Mouse (Mus musculus) cerebellum, adult 2 months (tissue): ENCODE measurements around the gene Paxip1. TPM values are rescaled to one million over a fixed set of nuclear protein-coding genes. Genes with fewer than 3 reads are reported as not detected.

Experiments
- DNase-seq, 2 experiments: peaks; one replicate each; pipeline ENCODE4 v3.0.0; 2021
- H3K27ac ChIP-seq: fragments of 200-500 bp; 2 replicates; pipeline ENCODE4 v1.5.1; 2012; ENCODE audit warnings: low read length, control low read depth, inconsistent platforms; ENCODE audit not compliant: insufficient read depth
- H3K27me3 ChIP-seq: fragments of 200-500 bp; 2 replicates; pipeline ENCODE4 v1.6.1; 2012; ENCODE audit warnings: inconsistent platforms, mild to moderate bottlenecking, low read length, moderate library complexity; ENCODE audit not compliant: control insufficient read depth, insufficient read depth
- H3K4me1 ChIP-seq: fragments of 200-500 bp; 2 replicates; pipeline ENCODE4 v1.6.1; 2011; ENCODE audit warnings: low read length; ENCODE audit not compliant: control insufficient read depth, insufficient read depth
- H3K4me3 ChIP-seq: fragments of 200-500 bp; replicated peaks from 2 replicates; pipeline ENCODE3; 2011; ENCODE audit warnings: mild to moderate bottlenecking, low read depth, low read length, control low read depth; ENCODE audit not compliant: insufficient read depth
- CTCF ChIP-seq: fragments of 200-500 bp; IDR thresholded peaks from 2 replicates; pipeline ENCODE4 v1.5.1; 2011; ENCODE audit warnings: low read depth, mild to moderate bottlenecking, control low read depth, low read length, moderate library complexity, borderline replicate concordance; ENCODE audit not compliant: insufficient read depth
- POLR2A ChIP-seq: fragments of 200-500 bp; IDR thresholded peaks from 2 replicates; pipeline ENCODE4 v1.6.1; 2011; ENCODE audit warnings: low read length, control low read depth, borderline replicate concordance; ENCODE audit not compliant: insufficient read depth
- WGBS: fragments of 180-500 bp; shearing (Covaris S2); methylation state at CpG from one replicate; pipeline ENCODE4 v1.1.7; 2018; 5-methylcytosine and 5-hydroxymethylcytosine counted together
- polyA plus RNA-seq: library from polyadenylated mRNA; depleted of rRNA; stranded (reverse); fragments of >200 nt; gene quantifications from 2 replicates; pipeline ENCODE4 v1.2.3, GENCODE M21; 2012

Paxip1 gene
- polyA plus RNA-seq, 1 experiment, result 32.1 TPM

- Histone ChIP-seq H3K27me3 (no peaks in the 10 kb centered on the region), H3K27ac (no peak overlapping the region), H3K4me3 (no peak overlapping the region), H3K4me1 (peaks cover 4% of the 10 kb centered on the region; the same call in 1 of the 2 replicates)
- 55% methylated on average over 4 of the region's 4 CpGs for WGBS
- no peak for DNase-seq
- no peak for TF ChIP-seq POLR2A
- no peak for TF ChIP-seq CTCF
These were observed 25.7 kb downstream of the Paxip1 start for GRCm38 (mm10) chr5:27765780-27766179.

DNA sequence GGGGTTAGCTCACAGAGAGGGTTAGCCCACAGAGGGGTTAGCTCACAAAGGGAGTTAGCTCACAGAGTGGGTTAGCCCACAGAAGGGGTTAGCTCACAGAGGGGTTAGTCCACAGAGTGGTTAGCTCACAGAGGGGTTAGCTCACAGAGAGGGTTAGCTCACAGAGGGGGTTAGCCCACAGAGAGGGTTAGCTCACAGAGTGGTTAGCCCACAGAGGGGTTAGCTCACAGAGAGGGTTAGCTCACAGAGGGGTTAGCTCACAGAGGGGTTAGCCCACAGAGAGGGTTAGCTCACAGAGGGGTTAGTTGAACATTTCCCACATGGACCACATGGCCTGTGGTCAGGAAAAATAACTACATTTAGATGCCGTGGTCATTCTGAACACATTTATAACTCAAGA is 46.5 kb downstream of the Paxip1 start:
- TF ChIP-seq CTCF, result no peak
- TF ChIP-seq POLR2A, result no peak
- no peak for DNase-seq
- no peak overlapping the region for H3K27ac ChIP-seq
- H3K4me1 ChIP-seq, result no peaks in the 10 kb centered on the region
- 92% methylated on average over 1 of the region's 1 CpGs for WGBS
- no peaks in the 10 kb centered on the region for H3K27me3 ChIP-seq
- no peak overlapping the region for H3K4me3 ChIP-seq

GRCm38 (mm10) chr5:27739216-27739615 is 52.3 kb downstream of the Paxip1 start:
- Histone ChIP-seq H3K4me3 (no peak overlapping the region), H3K27ac (no peak overlapping the region), H3K4me1 (no peaks in the 10 kb centered on the region), H3K27me3 (no peaks in the 10 kb centered on the region)
- DNase-seq, result no peak
- no peak for TF ChIP-seq POLR2A
- TF ChIP-seq CTCF, result no peak
- WGBS, result 72% methylated on average over 6 of the region's 6 CpGs

GRCm38 (mm10) chr5:27737168-27737567 is 54.3 kb downstream of the Paxip1 start:
- no peaks in the 10 kb centered on the region; the same call in 1 of the 2 replicates for H3K4me1 ChIP-seq
- no peaks in the 10 kb centered on the region for H3K27me3 ChIP-seq
- no peak overlapping the region for H3K27ac ChIP-seq
- DNase-seq, result no peak
- H3K4me3 ChIP-seq, result no peak overlapping the region
- TF ChIP-seq CTCF, result peak; percentile 38; the same call in 1 of the 2 replicates
- TF ChIP-seq POLR2A, result no peak
- WGBS, result 19% methylated on average over 3 of the region's 3 CpGs

GRCm38 (mm10) chr5:27732288-27732868 is 59.1 kb downstream of the Paxip1 start:
- WGBS, result 39% methylated on average over 5 of the region's 5 CpGs
- peaks cover 20% of the 10 kb centered on the region for H3K4me1 ChIP-seq
- no peak for DNase-seq

DNA sequence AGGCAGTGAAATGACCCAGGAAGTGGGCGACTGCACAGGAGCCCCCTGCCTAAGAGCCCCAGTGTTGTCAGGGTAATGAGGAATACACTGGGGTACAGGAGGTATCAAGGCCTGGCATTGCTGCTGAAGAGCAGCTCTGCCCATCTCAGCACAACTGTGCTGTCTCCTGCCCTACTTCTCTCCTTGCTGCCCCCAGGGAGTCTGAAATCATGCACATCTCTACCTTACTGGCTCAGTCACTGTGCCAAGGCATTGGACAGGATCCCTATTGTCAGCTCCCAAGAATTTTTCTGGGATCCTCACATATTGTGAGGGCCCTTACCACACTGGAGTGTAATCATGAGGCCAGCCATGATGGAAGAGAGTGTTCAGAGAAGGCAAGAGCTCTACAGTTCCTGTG is 60.1 kb downstream of the Paxip1 start:
- 84% methylated on average over 1 of the region's 1 CpGs for WGBS
- Histone ChIP-seq H3K4me3 (no peak overlapping the region), H3K27me3 (no peaks in the 10 kb centered on the region), H3K27ac (no peak overlapping the region), H3K4me1 (peaks cover 20% of the 10 kb centered on the region)
- DNase-seq, result peak; percentile 37 to 60
- TF ChIP-seq POLR2A (no peak), CTCF (no peak)

More at GRCm38 (mm10) chr5:27732288-27732868, 59.1 kb downstream of the Paxip1 start:
- no peak overlapping the region for H3K4me3 ChIP-seq
- no peak overlapping the region for H3K27ac ChIP-seq
- no peaks in the 10 kb centered on the region for H3K27me3 ChIP-seq
- TF ChIP-seq CTCF (no peak), POLR2A (no peak)

- no peak overlapping the region for H3K4me3 ChIP-seq
- peak; percentile 62 to 70 for DNase-seq
- H3K27ac ChIP-seq, result 0 out of 2 replicates have a peak overlapping the region, but pooled peaks have one; percentile 49
- TF ChIP-seq POLR2A (no peak), CTCF (no peak)
- WGBS, result 4% methylated on average over 5 of the region's 5 CpGs
- no peaks in the 10 kb centered on the region for H3K27me3 ChIP-seq
- H3K4me1 ChIP-seq, result peaks cover 20% of the 10 kb centered on the region
These were observed 60.8 kb downstream of the Paxip1 start for GRCm38 (mm10) chr5:27730666-27731065.

GRCm38 (mm10) chr5:27724460-27724859 is 67.0 kb downstream of the Paxip1 start:
- Histone ChIP-seq H3K27me3 (no peaks in the 10 kb centered on the region), H3K27ac (no peak overlapping the region), H3K4me1 (no peaks in the 10 kb centered on the region), H3K4me3 (no peak overlapping the region)
- peak; percentile 25; the same call in 1 of the 2 replicates for TF ChIP-seq CTCF
- TF ChIP-seq POLR2A, result no peak
- DNase-seq, result no peak
- 35% methylated on average over 2 of the region's 2 CpGs for WGBS
